Mouse (Mus musculus): ENCODE results near the gene Frat2.

DNA sequence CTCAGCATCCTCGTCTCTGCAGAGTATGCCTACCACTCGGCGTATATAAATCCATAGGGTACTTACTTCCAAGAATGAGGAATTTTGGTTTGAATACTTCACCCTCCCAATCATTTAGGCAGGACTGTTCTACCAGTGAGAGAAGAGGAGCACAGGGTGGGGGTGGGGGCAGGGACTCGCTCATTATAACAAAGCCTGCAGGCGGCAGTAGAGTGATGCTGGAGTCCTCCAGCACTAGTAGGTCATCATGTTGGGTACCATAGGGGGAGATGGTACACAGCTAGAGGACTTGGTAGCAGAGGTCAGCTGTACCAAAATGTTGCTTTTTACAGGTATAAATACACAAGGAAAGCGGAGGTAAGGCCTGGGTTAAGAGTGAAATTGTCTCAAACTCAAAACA, 3.6 kb downstream of the Frat2 start:
- no peak for TF ChIP-seq POLR2A (IDR thresholded peaks at IDR 0.05; ENCODE audit: extremely low read depth, insufficient read depth, low read length)
- TF ChIP-seq CTCF (IDR thresholded peaks at IDR 0.05; ENCODE audit: extremely low read depth, insufficient read depth, low read length) = 0 out of 2 replicates have a peak, but pooled peaks have one; percentile 11
